Mouse (Mus musculus): Measurements from ENCODE around the gene Rab39b.

GRCm38 (mm10) chrX:75577582-75578324 lies at the start of gene Rab39b:
- TF ChIP-seq CTCF (IDR thresholded peaks at IDR 0.05; ENCODE audit: control insufficient read depth, insufficient read depth, insufficient read length) = no peak
- TF ChIP-seq MYOG (IDR thresholded peaks at IDR 0.05; ENCODE audit: control insufficient read depth, extremely low read depth, insufficient read length) = no peak

Measured in C2C12 (cell line).